Mouse (Mus musculus) bone marrow macrophage, adult 2 months (primary cell): Measurements from ENCODE around the gene Gdf15.

Experiments used
- CTCF ChIP-seq: IDR thresholded peaks from 2 replicates; pipeline ENCODE4 v1.5.1; 2012; ENCODE audit warnings: low read depth, mild to moderate bottlenecking, low read length, moderate library complexity
- POLR2A ChIP-seq: IDR thresholded peaks from 2 replicates; pipeline ENCODE4 v1.6.1; 2012; ENCODE audit warnings: mild to moderate bottlenecking, low read depth, low read length, borderline replicate concordance

- TF ChIP-seq CTCF: no peak
- no peak for TF ChIP-seq POLR2A
Observed at GRCm38 (mm10) chr8:70675336-70675735, 43.1 kb upstream of the Gdf15 start.
